ENCODE assay signal across 7 mouse cellular contexts in the genomic region with DNA sequence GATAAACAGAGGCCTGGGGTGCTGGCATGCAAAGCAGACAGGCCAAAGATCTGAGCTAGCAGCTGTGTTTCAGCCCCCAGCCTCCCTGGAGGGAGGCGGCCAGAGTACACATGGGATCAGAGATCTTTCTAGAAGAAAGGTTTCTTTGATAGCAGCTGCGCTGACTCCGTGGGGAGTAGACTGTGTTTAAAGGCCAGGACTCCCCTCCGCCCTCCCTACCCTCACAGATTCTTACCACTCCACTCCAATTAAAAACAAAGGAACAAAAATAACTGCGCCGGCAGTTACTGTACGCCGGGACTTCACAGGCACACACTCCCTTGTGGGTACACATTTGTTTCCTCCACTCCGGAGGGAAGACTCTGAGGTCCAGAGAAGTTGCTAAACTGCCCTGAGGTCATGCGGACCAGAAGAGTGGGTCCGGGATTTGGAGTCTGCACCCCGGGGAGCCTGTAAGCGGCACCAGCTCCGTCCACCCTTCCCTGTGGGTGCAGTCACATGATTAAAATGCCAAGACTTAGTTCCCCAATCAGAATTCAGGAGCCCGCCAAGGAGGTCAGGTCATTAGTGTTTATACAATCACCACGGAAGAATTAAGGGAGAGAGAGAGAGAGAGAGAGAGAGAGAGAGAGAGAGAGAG.
DNase-seq lines count a peak whose midpoint lies in the region; ATAC-seq and TF ChIP-seq lines count a peak whose summit lies in the region.

No protein-coding gene starts in this region.

- no peak overlapping the region for H3K27ac ChIP-seq in cortical plate, adult 2 months (ENCODE audit: insufficient read depth, low read length)
- H3K27ac ChIP-seq in heart, embryonic 13.5 days (replicated peaks) = peak overlapping the region; percentile 41
- H3K27ac ChIP-seq in midbrain, embryonic 10.5 days (replicated peaks) = peak overlapping the region; percentile 87

- H3K9me3 ChIP-seq in heart, embryonic 13.5 days = no peaks in the 10 kb centered on the region
- no peaks in the 10 kb centered on the region for H3K9me3 ChIP-seq in midbrain, embryonic 10.5 days (replicated peaks)

- no peak for TF ChIP-seq POLR2A in cortical plate, adult 2 months (IDR thresholded peaks at IDR 0.05; ENCODE audit: extremely low read depth, insufficient read depth, low read length)

- ATAC-seq in heart, embryonic 13.5 days (ENCODE audit: extremely low read depth, insufficient number of reproducible peaks, low FRiP score, low TSS enrichment) = peak; percentile 22; the same call in 1 of the 2 replicates

- H3K27me3 ChIP-seq in heart, embryonic 13.5 days (replicated peaks) = peaks cover 5% of the 10 kb centered on the region; the same call in 1 of the 2 replicates
- peaks cover 13% of the 10 kb centered on the region; the same call in 1 of the 2 replicates for H3K27me3 ChIP-seq in midbrain, embryonic 10.5 days (ENCODE audit: low read depth, poor library complexity, severe bottlenecking)

- peak overlapping the region; percentile 11; the same call in 1 of the 2 replicates for H3K4me3 ChIP-seq in cortical plate, adult 2 months (ENCODE audit: insufficient read depth, low read length)
- H3K4me3 ChIP-seq in heart, embryonic 13.5 days = peak overlapping the region; percentile 47
- peak overlapping the region; percentile 45 for H3K4me3 ChIP-seq in midbrain, embryonic 10.5 days

- 3% methylated on average over 16 of the region's 16 CpGs for WGBS in heart, embryonic 13.5 days
- 7% methylated on average over 16 of the region's 16 CpGs for WGBS in midbrain, embryonic 10.5 days

- no peaks in the 10 kb centered on the region for H3K36me3 ChIP-seq in heart, embryonic 13.5 days
- no peaks in the 10 kb centered on the region for H3K36me3 ChIP-seq in midbrain, embryonic 10.5 days

- H3K9ac ChIP-seq in heart, embryonic 13.5 days = peak overlapping the region; percentile 74

- H3K4me2 ChIP-seq in heart, embryonic 13.5 days = peak overlapping the region; percentile 75

- DNase-seq in ZHBTc4 (ENCODE audit: low read depth, low spot score) = peak; percentile 49
- DNase-seq in kidney, postnatal 10 days = peak; percentile 33
- DNase-seq in midbrain, embryonic 10.5 days (ENCODE audit: low spot score) = peak; percentile 65
- DNase-seq in yolk sac, embryonic 10.5 days (ENCODE audit: low spot score) = peak; percentile 51
- DNase-seq in spleen, postnatal 10 days (ENCODE audit: low spot score in 2 of 2) = no peak

- H3K4me1 ChIP-seq in cortical plate, adult 2 months (ENCODE audit: control insufficient read depth, insufficient read depth, low read length) = no peaks in the 10 kb centered on the region
- H3K4me1 ChIP-seq in heart, embryonic 13.5 days = peaks cover 33% of the 10 kb centered on the region
- H3K4me1 ChIP-seq in midbrain, embryonic 10.5 days = peaks cover 75% of the 10 kb centered on the region

- no peak for TF ChIP-seq CTCF in cortical plate, adult 2 months (IDR thresholded peaks at IDR 0.05; ENCODE audit: extremely low read depth, insufficient read depth, low read length)

Comparison
In these comparisons a context has a peak if more than half of its experiments do, and no peak if none do; other contexts are left out.
1. DNase-seq: peak in ZHBTc4 (single experiment), kidney, postnatal 10 days (single experiment), midbrain, embryonic 10.5 days (single experiment) and yolk sac, embryonic 10.5 days (single experiment); none in spleen, postnatal 10 days (0 of 2).
2. Peak in every context shown above with its lines, with median percentiles within 50 percentile points of each other: H3K4me3 ChIP-seq.